Mouse (Mus musculus) gastrocnemius, postnatal 25 days (tissue): ENCODE measurements around the gene Wsb1. TPM values are rescaled to one million over a fixed set of nuclear protein-coding genes. Genes with fewer than 3 reads are reported as not detected.
"Not testable (repeated sequence)": the region's sequence is repeated elsewhere in the genome, so short reads cannot be mapped to it uniquely, and the experiment has no call there.

Experiments used
- DNase-seq: peaks from one replicate; pipeline ENCODE4 v3.0.0; 2022
- long read RNA-seq, 2 experiments: library from polyadenylated mRNA; stranded (forward); transcript quantifications; one replicate each; pipeline ENCODE4 v2.0.0; 2021
- total RNA-seq, 2 experiments: library from RNA; stranded (reverse); gene quantifications; 1 replicate in 1 of 2; 2 replicates in 1 of 2; pipeline ENCODE4 v1.2.3; 2021

Gene Wsb1
- 10 to 100 TPM in 1 of 2 experiments, 1 to 10 TPM in 1; 7.5 to 14.0 TPM for total RNA-seq
- long read RNA-seq, experiment 1, partial matches to known transcripts = 0 of 2 reads
- long read RNA-seq, experiment 1, other reads (novel, unspliced or antisense) = 0 of 2 reads
- long read RNA-seq, experiment 2, partial matches to known transcripts = 0 of 3 reads
- long read RNA-seq, experiment 2, other reads (novel, unspliced or antisense) = 2 of 3 reads

DNA sequence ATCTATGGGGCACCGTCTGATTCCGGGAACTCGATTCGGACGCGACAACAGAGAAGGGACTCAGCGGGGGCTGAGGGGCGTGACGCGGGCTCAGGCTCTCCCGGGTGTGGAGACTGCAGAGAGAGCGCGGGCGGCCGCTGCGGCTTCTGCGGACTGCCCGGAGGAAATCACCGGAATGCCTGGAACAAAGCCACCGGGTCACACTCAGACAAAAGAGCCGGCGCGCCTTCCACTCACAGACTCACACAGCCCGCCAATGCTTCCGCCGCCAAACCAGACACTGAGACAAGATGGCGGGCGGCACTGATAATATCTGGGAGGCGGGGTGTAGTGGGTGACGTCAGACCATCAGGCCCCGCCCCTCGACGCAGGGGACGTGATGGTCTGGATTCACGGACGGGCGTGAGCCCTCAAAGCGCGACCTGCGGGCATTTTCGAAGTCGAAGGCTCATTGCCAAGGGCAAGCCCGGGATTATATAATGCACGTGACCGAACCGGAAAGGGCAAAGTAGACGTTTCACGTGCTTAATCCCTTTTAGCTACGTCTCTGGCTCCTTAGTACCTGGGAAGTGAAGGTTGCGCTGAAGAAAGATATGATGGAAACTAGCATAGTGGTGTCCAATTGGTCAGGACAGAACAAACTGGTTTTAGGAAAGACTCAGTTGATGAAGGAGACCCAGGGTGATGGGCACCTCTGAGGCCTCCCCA, at the start of gene Wsb1:
Wsb1 (minus strand) TSS at position 281 of the 708 bp plus-strand sequence.
- DNase-seq = peak; percentile 88

DNA sequence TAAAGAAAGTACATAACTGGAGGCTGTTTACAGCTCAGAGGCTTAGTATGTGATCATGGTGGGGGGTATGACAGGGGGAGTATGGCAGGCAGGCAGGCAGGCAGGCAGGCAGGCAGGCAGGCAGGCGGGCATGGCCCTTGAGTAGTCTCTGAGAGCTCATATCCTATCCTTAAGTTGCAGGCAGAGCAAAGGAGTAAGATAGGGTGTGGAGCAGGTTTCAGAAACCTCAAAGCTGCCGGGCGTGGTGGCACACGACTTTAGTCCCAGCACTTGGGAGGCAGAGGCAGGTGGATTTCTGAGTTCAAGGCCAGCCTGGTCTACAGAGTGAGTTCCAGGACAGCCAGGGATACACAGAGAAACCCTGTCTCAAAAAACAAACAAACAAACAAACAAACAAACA, 49.8 kb upstream of the Wsb1 start:
- not testable (repeated sequence) for DNase-seq

DNA sequence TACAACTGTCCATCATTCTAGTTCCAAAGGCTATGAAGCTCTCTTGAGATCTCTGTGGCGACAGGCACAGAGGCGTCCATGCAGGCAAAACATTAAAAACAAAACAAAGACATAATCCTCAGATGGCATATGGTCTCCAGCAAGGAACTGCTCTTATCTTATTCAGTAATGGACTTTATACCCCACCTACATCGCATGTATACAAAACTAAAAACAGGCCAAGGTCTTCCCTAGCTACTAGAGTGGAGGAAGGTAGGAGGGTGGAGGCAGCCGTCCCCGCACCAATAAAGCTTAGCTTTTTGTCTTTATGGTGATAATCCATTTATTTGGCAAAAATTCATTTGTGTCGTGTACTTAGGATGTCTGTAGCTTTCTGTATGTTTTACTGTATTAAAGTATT, 48.6 kb upstream of the Wsb1 start:
- DNase-seq = no peak

- DNase-seq = no peak
These were observed 45.4 kb upstream of the Wsb1 start for GRCm38 (mm10) chr11:79299719-79300431.

DNA sequence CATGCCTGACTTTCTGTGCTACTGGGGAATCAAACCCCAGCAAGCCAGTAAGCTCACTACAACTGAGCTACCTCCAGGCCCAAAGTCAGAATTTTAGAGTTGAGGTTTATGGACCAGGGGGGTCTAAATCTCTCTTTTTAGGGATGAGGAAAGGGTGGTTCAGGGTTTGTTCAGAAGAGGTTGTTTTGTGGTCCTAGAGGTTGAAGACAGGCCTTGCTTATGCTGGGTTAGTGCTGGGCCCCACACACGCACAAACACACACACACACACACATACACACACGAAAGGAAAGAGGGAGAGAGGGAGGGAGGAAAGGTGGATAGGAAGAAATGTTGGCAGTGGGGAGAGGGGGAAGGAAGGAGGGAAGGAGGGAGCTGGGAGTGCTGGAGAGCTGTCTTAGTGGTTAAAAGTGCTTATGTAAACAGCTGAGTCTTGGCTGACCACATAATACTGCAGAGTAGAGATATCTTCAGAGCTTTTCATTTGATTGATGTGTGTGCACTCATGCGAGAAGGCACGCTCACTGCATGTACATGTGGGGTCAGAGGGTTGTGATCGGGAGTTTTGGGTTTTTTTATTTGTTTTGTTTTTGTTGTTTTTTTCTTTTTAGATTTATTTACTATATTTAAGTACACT, 42.5 kb upstream of the Wsb1 start, which contains the start of gene Gm9964:
Gm9964 (minus strand) TSS at position 51 of the 636 bp plus-strand sequence.
- DNase-seq = no peak

DNA sequence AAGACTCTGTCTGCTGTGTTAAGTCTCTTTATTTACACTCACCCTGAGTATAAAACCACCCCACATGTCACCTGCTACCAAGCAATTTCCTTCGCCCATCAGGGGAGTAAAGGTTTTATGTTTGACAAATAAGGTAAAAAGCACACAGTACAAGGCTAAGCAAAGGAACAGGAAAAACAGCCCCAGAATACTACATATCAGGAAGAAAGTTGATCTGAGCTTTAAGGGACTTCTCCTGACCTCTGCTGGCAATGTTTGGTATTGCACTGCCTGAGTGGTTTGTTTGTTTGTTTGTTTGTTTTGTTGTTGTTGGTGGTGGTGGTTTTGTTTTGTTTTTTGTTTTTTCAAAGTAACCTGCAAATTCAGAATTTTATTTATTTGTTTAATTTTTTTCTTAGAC, 41.7 kb upstream of the Wsb1 start:
- DNase-seq = no peak

- no peak for DNase-seq
These were observed 39.5 kb upstream of the Wsb1 start for GRCm38 (mm10) chr11:79293971-79294370.

- no peak for DNase-seq
These were observed 38.6 kb upstream of the Wsb1 start for GRCm38 (mm10) chr11:79293025-79293424.

DNA sequence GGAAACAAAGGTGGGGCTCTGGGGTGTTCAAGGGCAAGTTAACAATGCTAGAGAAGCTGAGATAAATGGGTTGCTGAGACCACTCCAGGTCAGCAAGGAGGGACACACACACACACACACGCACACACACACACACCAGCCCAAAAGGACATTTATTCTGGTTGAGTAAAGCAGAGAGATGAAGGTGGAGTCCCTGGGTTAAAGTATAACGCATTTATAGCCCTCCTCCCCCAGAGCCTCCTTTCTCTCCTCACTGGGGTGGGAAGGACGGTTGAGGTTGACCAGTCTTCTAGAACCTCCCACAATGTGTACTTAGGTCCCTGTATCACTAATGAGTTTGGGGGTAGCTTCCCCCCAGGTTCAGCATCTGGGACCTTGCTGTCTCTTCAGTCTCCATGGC, 37.7 kb upstream of the Wsb1 start:
- no peak for DNase-seq

DNA sequence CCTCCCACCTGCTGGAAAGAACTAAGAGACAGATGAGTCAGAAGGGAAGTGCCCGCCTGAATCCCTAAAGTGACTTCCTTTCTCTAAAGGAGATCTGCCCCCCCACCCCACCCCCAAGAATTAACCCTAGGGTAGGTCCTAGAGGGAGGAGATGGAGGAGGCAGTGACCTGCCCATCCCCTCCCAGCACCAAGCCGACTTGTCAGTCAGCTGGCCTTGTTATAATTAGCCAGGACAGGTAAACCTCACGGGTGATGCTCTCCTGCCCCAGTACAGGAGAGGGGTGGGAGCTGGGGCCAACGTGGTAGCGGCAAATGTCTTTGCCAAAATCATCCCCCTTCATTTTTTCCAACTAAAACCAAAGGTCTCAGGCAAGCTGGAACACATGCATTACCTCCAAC, 37.2 kb upstream of the Wsb1 start:
- no peak for DNase-seq

- DNase-seq = no peak
These were observed 36.0 kb upstream of the Wsb1 start for GRCm38 (mm10) chr11:79290473-79290872.

DNA sequence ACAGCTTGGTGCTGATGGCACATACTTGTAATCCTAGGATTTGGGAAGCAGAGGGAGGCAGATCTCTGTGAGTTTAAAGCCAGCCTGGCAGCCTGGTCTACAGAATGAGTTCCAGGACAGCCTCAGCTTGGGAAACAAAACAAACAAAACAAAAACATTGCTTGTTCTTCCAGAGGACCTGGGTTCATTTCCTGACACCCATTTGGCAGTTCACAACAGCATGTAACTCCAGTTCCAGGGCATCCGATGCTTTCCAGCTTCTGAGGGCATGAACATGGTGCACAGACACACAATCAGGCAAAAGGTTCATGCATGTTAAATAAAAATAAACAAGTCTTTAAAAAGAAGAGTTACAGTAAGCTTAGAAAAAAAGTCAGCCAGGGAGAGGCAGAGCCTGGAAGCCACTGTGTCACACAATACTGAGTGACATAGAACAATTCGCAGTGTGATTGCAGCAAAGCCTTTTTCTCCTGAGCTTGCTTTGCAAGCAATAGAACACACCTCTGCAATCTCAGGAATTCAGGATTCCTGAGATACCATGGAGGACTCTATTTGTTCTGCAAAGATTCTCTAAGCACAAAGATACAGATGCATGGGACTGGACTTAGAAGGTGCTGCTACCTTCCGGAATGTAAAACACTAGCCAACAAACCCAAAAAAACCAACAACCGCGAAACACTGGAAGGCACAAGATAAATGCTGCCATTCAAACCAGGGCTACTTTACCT, 34.6 kb upstream of the Wsb1 start:
- DNase-seq = no peak

DNA sequence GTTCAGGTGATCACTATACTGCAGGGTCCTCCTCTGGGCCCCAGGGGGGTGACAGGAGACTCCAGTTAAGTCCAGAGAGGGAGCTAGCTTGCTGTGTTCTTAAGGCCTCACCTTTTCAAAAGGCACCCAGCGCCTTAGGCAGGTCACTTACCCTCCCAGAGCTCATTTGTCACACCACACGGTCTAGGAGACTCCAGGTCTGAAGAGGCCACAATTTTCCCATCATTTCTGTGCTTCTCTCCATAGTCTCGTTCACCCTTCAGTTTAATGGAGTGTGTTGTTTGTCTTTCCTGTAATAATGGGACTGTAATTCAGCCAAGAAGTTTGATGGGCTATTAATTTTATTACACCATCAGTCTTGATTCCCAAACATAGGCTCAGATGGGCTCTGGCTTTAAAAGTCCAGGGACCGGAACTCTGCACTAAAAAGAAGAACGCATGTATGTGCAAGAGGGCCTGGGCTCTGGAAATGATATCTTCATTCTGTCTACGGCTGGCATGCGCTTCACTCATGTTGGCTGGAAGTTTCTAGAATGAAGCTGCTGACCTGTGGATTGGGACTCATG, 33.9 kb upstream of the Wsb1 start:
- no peak for DNase-seq

DNA sequence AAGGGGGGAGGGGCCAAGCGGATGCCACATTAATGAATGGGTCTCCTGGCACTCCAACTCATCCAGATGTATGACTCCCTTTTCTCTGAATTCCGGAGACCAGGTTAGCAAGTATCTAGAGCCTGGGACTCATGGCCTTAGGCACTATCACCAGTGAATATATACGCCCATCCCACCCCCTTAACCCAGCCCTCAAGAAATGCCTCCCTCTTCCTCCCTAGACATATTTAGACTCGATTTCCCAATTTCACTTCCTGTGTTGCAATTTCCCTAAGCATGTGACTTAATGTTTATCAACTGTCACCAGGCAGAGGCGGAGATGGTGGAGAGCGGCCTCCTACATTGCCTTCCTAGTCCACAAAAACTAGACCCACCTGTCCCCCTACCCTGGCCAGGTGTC, 33.0 kb upstream of the Wsb1 start:
- no peak for DNase-seq

DNA sequence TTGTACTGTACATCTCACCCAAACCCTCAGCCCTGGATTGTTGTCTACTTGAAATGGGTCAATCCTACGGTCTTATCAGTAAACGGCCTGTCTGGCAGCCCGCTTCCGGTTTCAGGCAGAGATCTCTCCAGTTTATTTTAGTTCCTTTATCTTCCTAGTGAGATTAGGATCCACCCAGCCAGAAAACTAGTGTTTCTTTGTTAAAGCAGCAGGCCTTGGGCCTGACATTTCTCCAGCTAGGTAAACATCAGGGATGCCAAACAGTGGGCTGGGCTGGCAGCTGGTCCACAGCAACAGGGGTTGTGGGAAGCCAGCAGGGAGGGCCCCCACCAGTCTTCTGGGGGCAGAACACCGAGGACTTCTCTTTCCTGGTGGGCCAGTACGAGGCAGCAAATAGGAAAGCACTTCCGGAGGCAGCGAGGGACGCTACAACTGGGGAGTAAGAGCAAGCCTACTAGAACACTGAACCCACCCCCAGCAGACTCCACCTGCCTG, 31.9 kb upstream of the Wsb1 start:
- no peak for DNase-seq

GRCm38 (mm10) chr11:79283350-79284030, 29.0 kb upstream of the Wsb1 start:
- DNase-seq = no peak

- no peak for DNase-seq
These were observed 26.9 kb upstream of the Wsb1 start for GRCm38 (mm10) chr11:79281396-79281795.

DNA sequence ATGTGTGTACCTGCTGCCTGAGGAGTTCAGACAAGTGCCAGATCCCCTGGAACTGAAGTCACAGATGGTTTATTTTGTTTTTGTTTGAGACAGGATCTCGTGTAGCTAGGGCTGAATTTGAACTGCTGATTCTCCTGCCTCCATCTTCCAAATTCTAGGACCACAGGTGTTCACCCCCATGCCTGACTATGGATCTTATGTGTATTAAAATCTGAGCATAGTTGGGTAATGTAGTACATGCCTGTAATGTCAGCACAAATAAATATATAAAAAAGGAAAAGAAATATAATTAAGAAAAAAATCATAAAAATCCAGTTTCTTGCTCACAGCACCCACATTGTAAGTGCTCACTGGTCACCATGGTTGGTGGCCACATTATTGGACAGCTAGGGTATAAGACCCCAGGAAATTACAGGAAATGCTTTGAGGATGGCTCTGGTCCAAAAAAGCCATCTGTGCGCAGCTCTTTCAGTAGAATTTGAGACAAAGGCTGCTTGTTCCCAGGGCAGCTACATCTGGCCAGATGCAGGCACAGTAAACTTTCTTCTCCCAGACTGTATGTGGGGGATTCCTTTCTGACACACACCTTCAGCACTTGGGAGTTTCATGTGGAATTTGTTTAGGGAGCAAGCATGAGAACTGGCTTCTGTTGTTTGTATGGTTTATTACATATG, 25.4 kb upstream of the Wsb1 start:
- DNase-seq = no peak

- no peak for DNase-seq
These were observed 19.3 kb upstream of the Wsb1 start for GRCm38 (mm10) chr11:79273757-79274156.

DNA sequence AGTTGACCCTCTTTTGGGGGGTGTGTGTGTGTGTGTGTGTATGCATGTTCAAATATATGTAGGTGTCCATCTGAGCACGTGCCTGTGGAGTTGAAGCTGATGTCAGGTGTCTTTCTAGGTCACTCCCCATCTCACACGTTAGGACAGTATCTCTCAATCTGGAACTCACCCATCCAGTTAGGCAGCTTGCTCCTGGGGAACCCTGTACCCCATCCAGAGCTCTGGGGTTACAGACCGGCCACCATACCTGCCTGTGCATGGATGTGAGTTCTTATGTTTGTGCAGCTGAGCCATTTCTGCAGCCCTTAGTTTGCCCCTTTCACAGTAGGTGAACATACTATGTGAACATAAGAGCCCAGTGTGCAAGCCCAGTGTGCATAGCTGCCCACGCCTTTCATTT, 18.6 kb upstream of the Wsb1 start:
- no peak for DNase-seq
